Mouse (Mus musculus): ENCODE measurements around the gene Frat2. TPM values are rescaled to one million over a fixed set of nuclear protein-coding genes. Genes with fewer than 3 reads are reported as not detected.

Frat2 gene
- polyA plus RNA-seq (2015; fragmentation: Nextera tagmentation; extraction: Ambion mirVana): 5.8 and 7.2 TPM in 2 replicates

- H3K4me1 ChIP-seq (replicated peaks; ENCODE audit: insufficient read depth, low read length): peaks cover 19% of the 10 kb centered on the region
- peak within 1 kb of the TSS; percentile 94 for H3K27ac ChIP-seq
- H3K27me3 ChIP-seq (ENCODE audit: insufficient read depth, low read length): no peaks in the 10 kb centered on the region
- ATAC-seq (replicated peaks; ENCODE audit: low FRiP score, low read depth) (peak; percentile 94), DNase-seq (ENCODE audit: low spot score) (peak; percentile 96)
- H3K36me3 ChIP-seq (ENCODE audit: insufficient read depth, low read length): no peaks in the 10 kb centered on the region
- H3K4me3 ChIP-seq (replicated peaks; ENCODE audit: low read depth, low read length): peak within 1 kb of the TSS; percentile 78
- no peaks in the 10 kb centered on the region for H3K9me3 ChIP-seq (replicated peaks; ENCODE audit: low read length)
- under 1% methylated on average over 72 of the region's 72 CpGs for WGBS
- peak within 1 kb of the TSS; percentile 97 for H3K4me2 ChIP-seq (ENCODE audit: low read length)
- H3K9ac ChIP-seq (ENCODE audit: low read depth, low read length): peak within 1 kb of the TSS; percentile 86
- TF ChIP-seq CTCF (IDR thresholded peaks at IDR 0.05; ENCODE audit: low read depth): no peak
Observed at GRCm38 (mm10) chr19:41847992-41848851, at the start of gene Frat2. TSS of gene Frat2 (minus strand) at chr19:41848132.

GRCm38 (mm10) chr19:41896319-41896711 is 48.4 kb upstream of the Frat2 start:
- Histone ChIP-seq H3K9me3 (replicated peaks; ENCODE audit: low read length) (no peaks in the 10 kb centered on the region), H3K4me2 (ENCODE audit: low read length) (peak overlapping the region; percentile 81), H3K4me1 (replicated peaks; ENCODE audit: insufficient read depth, low read length) (peaks cover 13% of the 10 kb centered on the region), H3K4me3 (replicated peaks; ENCODE audit: low read depth, low read length) (peak overlapping the region; percentile 78), H3K27ac (0 out of 2 replicates have a peak overlapping the region, but pooled peaks have one; percentile 47), H3K27me3 (ENCODE audit: insufficient read depth, low read length) (no peaks in the 10 kb centered on the region), H3K9ac (ENCODE audit: low read depth, low read length) (peak overlapping the region; percentile 36; the same call in 1 of the 2 replicates), H3K36me3 (ENCODE audit: insufficient read depth, low read length) (no peaks in the 10 kb centered on the region)
- WGBS: 18% methylated on average over 18 of the region's 18 CpGs
- peak; percentile 25; the same call in 1 of the 2 replicates for ATAC-seq (replicated peaks; ENCODE audit: low FRiP score, low read depth)
- no peak for TF ChIP-seq CTCF (IDR thresholded peaks at IDR 0.05; ENCODE audit: low read depth)
- no peak for DNase-seq (ENCODE audit: low spot score)

- Histone ChIP-seq H3K36me3 (ENCODE audit: insufficient read depth, low read length) (no peaks in the 10 kb centered on the region), H3K4me1 (replicated peaks; ENCODE audit: insufficient read depth, low read length) (peaks cover 13% of the 10 kb centered on the region), H3K9ac (ENCODE audit: low read depth, low read length) (peak within 1 kb of the TSS; percentile 51), H3K4me2 (ENCODE audit: low read length) (peak within 1 kb of the TSS; percentile 81), H3K27me3 (ENCODE audit: insufficient read depth, low read length) (no peaks in the 10 kb centered on the region), H3K27ac (peak within 1 kb of the TSS; percentile 47; the same call in 1 of the 2 replicates), H3K9me3 (replicated peaks; ENCODE audit: low read length) (no peaks in the 10 kb centered on the region), H3K4me3 (replicated peaks; ENCODE audit: low read depth, low read length) (peak within 1 kb of the TSS; percentile 78)
- ATAC-seq (replicated peaks; ENCODE audit: low FRiP score, low read depth) (peak; percentile 88), DNase-seq (ENCODE audit: low spot score) (peak; percentile 99)
- TF ChIP-seq CTCF (IDR thresholded peaks at IDR 0.05; ENCODE audit: low read depth): no peak
- WGBS: under 1% methylated on average over 46 of the region's 46 CpGs
Observed at GRCm38 (mm10) chr19:41895460-41896318, 47.8 kb upstream of the Frat2 start, which contains the start of gene Rrp12. TSS of gene Rrp12 (minus strand) at chr19:41896173.

- peak overlapping the region; percentile 81 for H3K4me2 ChIP-seq (ENCODE audit: low read length)
- H3K36me3 ChIP-seq (ENCODE audit: insufficient read depth, low read length): 0 out of 2 replicates have a peak, but pooled peaks cover 5% of the 10 kb centered on the region
- H3K9ac ChIP-seq (ENCODE audit: low read depth, low read length): peak overlapping the region; percentile 51; the same call in 1 of the 2 replicates
- H3K9me3 ChIP-seq (replicated peaks; ENCODE audit: low read length): no peaks in the 10 kb centered on the region
- DNase-seq (ENCODE audit: low spot score): no peak
- H3K4me3 ChIP-seq (replicated peaks; ENCODE audit: low read depth, low read length): peak overlapping the region; percentile 78
- 48% methylated on average over 7 of the region's 7 CpGs for WGBS
- peaks cover 13% of the 10 kb centered on the region for H3K4me1 ChIP-seq (replicated peaks; ENCODE audit: insufficient read depth, low read length)
- H3K27me3 ChIP-seq (ENCODE audit: insufficient read depth, low read length): no peaks in the 10 kb centered on the region
- TF ChIP-seq CTCF (IDR thresholded peaks at IDR 0.05; ENCODE audit: low read depth): no peak
- no peak for ATAC-seq (replicated peaks; ENCODE audit: low FRiP score, low read depth)
- H3K27ac ChIP-seq: no peak overlapping the region
Observed at GRCm38 (mm10) chr19:41894959-41895358, 47.0 kb upstream of the Frat2 start.

GRCm38 (mm10) chr19:41888191-41888590 is 40.3 kb upstream of the Frat2 start:
- TF ChIP-seq CTCF (IDR thresholded peaks at IDR 0.05; ENCODE audit: low read depth): no peak
- no peak overlapping the region for H3K27ac ChIP-seq
- H3K4me3 ChIP-seq (replicated peaks; ENCODE audit: low read depth, low read length): no peak overlapping the region
- H3K9me3 ChIP-seq (replicated peaks; ENCODE audit: low read length): no peaks in the 10 kb centered on the region
- H3K27me3 ChIP-seq (ENCODE audit: insufficient read depth, low read length): no peaks in the 10 kb centered on the region
- no peak for DNase-seq (ENCODE audit: low spot score)
- H3K36me3 ChIP-seq (ENCODE audit: insufficient read depth, low read length): peaks cover 34% of the 10 kb centered on the region
- no peak for ATAC-seq (replicated peaks; ENCODE audit: low FRiP score, low read depth)
- no peak overlapping the region for H3K9ac ChIP-seq (ENCODE audit: low read depth, low read length)
- no peak overlapping the region for H3K4me2 ChIP-seq (ENCODE audit: low read length)
- no peaks in the 10 kb centered on the region for H3K4me1 ChIP-seq (replicated peaks; ENCODE audit: insufficient read depth, low read length)

GRCm38 (mm10) chr19:41883882-41884281 is 36.0 kb upstream of the Frat2 start:
- TF ChIP-seq CTCF (IDR thresholded peaks at IDR 0.05; ENCODE audit: low read depth): no peak
- no peak overlapping the region for H3K4me2 ChIP-seq (ENCODE audit: low read length)
- no peaks in the 10 kb centered on the region for H3K27me3 ChIP-seq (ENCODE audit: insufficient read depth, low read length)
- H3K36me3 ChIP-seq (ENCODE audit: insufficient read depth, low read length): peaks cover 40% of the 10 kb centered on the region
- ATAC-seq (replicated peaks; ENCODE audit: low FRiP score, low read depth) (no peak), DNase-seq (ENCODE audit: low spot score) (no peak)
- no peak overlapping the region for H3K27ac ChIP-seq
- H3K9me3 ChIP-seq (replicated peaks; ENCODE audit: low read length): no peaks in the 10 kb centered on the region
- 92% methylated on average over 9 of the region's 9 CpGs for WGBS
- H3K9ac ChIP-seq (ENCODE audit: low read depth, low read length): no peak overlapping the region
- H3K4me3 ChIP-seq (replicated peaks; ENCODE audit: low read depth, low read length): no peak overlapping the region
- H3K4me1 ChIP-seq (replicated peaks; ENCODE audit: insufficient read depth, low read length): no peaks in the 10 kb centered on the region

Data from kidney, postnatal 0 days (tissue).